Mouse (Mus musculus): ENCODE measurements around the gene Nags.

- TF ChIP-seq CTCF (IDR thresholded peaks at IDR 0.05; ENCODE audit: extremely low read depth, insufficient read length, insufficient replicate concordance, low read depth, low read length) (peak; percentile 95), POLR2A (IDR thresholded peaks at IDR 0.05; ENCODE audit: low read depth, low read length) (no peak)
Observed at GRCm38 (mm10) chr11:102102485-102103258, 42.6 kb upstream of the Nags start.

All from small intestine, adult 2 months (tissue).